Mouse (Mus musculus): ENCODE measurements around the gene Dhrs11. TPM values are rescaled to one million over a fixed set of nuclear protein-coding genes. Genes with fewer than 3 reads are reported as not detected.
A peak's percentile ranks its signal among the peaks of the same experiment; 100 is the strongest.
"Not testable (repeated sequence)": the region's sequence is repeated elsewhere in the genome, so short reads cannot be mapped to it uniquely, and the experiment has no call there.

Dhrs11 gene
- polyA plus RNA-seq, 1 experiment from 2014 or later = 62.3 TPM

DNA sequence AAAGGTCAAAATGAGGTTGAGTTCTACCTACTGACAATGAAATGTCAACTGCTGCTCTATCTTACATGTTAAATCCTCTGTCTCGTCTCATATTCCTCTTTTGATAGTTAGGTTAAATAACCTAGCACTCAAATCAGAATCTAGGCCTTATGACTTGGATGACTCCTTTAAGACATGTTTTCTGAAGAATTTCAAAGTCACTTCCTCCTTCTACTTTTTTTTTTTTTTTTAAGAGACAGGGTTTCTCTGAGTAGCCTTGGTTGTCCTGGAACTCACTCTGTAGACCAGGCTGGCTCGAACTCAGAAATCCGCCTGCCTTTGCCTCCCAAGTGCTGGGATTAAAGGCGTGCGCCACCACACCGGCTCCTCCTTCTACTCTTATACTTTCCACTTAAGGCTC lies 26.5 kb upstream of the Dhrs11 start:
- Histone ChIP-seq H3K9ac (no peak overlapping the region), H3K9me3 (replicated peaks) (no peaks in the 10 kb centered on the region), H3K4me1 (replicated peaks) (no peaks in the 10 kb centered on the region), H3K36me3 (peaks cover 62% of the 10 kb centered on the region), H3K27ac (no peak overlapping the region), H3K4me3 (no peak overlapping the region), H3K4me2 (no peak overlapping the region), H3K27me3 (no peaks in the 10 kb centered on the region)
- WGBS = 90% methylated on average over 6 of the region's 6 CpGs
- ATAC-seq (replicated peaks; ENCODE audit: insufficient number of reproducible peaks, insufficient read depth, low FRiP score, low read depth) = no peak

DNA sequence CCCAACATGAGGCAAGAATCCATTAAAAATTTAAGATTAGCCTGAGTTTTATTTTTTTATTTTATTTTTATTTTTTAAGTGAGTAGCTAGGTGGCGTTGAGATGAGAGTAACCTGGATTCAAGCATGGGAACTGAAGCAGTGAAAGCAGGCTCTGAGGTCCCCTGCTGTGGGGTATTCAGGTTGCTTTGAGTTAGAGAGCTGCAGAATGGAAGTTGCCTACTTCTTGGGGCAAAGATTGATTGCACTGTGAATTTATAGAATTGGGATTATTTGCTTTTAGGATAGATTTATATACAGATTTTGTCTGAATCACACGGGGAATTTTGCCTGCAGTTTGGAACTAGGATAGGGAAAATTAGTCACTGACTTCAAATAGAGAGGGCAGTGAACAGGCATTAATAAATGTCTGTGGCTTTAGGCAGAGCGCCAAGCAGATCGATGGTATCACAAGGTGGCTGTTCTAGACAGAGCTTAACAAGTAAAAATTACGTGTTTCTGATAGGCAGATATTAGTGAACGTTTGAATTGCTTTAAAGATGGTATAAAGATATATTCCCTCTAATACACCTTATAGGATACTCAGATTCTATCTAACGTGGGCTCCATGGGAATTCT lies 18.8 kb upstream of the Dhrs11 start:
- H3K4me3 ChIP-seq = no peak overlapping the region
- H3K4me2 ChIP-seq = no peak overlapping the region
- ATAC-seq (replicated peaks; ENCODE audit: insufficient number of reproducible peaks, insufficient read depth, low FRiP score, low read depth) = no peak
- no peak overlapping the region for H3K9ac ChIP-seq
- H3K27ac ChIP-seq = no peak overlapping the region
- H3K36me3 ChIP-seq = peaks cover 74% of the 10 kb centered on the region
- H3K27me3 ChIP-seq = no peaks in the 10 kb centered on the region
- H3K9me3 ChIP-seq (replicated peaks) = no peaks in the 10 kb centered on the region
- H3K4me1 ChIP-seq (replicated peaks) = no peaks in the 10 kb centered on the region
- 82% methylated on average over 7 of the region's 7 CpGs for WGBS

DNA sequence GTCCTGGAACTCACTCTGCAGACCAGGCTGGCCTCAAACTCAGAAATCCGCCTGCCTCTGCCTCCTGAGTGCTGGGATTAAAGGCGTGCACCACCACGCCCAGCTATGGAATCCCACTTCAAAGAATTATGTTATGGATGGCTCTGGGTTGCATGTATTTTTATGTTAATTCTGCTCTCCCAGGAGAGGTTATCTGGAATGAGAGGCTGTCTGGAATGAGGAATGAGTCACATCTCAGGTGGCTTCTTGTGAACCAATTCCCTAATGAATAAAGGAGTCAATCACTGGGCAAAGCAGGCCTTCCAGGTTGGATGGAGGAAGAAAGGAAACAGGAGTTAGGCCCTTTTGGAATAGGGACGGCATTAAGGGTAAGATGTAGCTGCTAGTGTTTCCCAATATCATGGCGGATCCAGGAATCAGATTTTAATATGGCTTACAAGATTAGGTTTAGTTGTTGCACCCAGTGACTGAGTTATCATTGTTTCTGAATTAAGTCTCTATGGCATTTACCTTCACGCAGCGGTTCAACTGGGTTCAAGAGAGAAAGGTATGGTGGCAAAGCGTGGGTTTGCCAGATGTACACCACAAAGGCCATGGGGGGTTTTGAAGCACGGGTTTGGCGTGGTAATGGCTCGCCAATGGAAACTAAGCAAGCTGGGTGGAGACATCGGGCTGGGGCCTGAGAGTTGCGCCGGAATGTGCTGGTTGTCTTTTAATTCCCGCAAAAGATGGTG lies 18.1 kb upstream of the Dhrs11 start:
- H3K9ac ChIP-seq = no peak overlapping the region
- H3K9me3 ChIP-seq (replicated peaks) = no peaks in the 10 kb centered on the region
- no peak overlapping the region for H3K4me2 ChIP-seq
- H3K27me3 ChIP-seq = no peaks in the 10 kb centered on the region
- peaks cover 71% of the 10 kb centered on the region for H3K36me3 ChIP-seq
- whole genome bisulfite sequencing = 95% methylated on average over 15 of the region's 15 CpGs
- ATAC-seq (replicated peaks; ENCODE audit: insufficient number of reproducible peaks, insufficient read depth, low FRiP score, low read depth) = no peak
- H3K4me1 ChIP-seq (replicated peaks) = no peaks in the 10 kb centered on the region
- H3K4me3 ChIP-seq = no peak overlapping the region
- no peak overlapping the region for H3K27ac ChIP-seq

DNA sequence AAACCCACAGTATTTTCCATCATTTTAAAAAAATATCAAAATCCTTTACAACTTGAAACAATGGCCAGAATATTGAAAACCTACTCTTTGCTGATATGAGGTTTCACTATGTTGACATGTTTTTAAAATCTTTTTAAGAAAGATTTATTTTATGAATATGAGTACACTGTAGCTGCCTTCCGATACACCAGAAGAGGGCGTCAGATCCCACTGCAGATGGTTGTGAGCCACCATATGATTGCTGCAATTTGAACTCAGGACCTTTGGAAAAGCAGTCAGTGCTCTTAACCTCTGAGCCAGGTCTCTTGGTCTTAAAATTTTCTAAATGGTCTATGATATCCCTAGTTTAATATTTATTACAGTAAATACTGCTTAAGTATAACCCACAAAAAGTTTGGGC lies 10.5 kb upstream of the Dhrs11 start:
- no peaks in the 10 kb centered on the region for H3K4me1 ChIP-seq (replicated peaks)
- H3K9ac ChIP-seq = no peak overlapping the region
- H3K36me3 ChIP-seq = peaks cover 81% of the 10 kb centered on the region
- no peaks in the 10 kb centered on the region for H3K9me3 ChIP-seq (replicated peaks)
- H3K27me3 ChIP-seq = no peaks in the 10 kb centered on the region
- no peak overlapping the region for H3K4me2 ChIP-seq
- H3K27ac ChIP-seq = no peak overlapping the region
- no peak for ATAC-seq (replicated peaks; ENCODE audit: insufficient number of reproducible peaks, insufficient read depth, low FRiP score, low read depth)
- H3K4me3 ChIP-seq = no peak overlapping the region
- 92% methylated on average over 2 of the region's 2 CpGs for WGBS

- Histone ChIP-seq H3K27ac (peak overlapping the region; percentile 96), H3K36me3 (peaks cover 27% of the 10 kb centered on the region), H3K4me1 (replicated peaks) (peaks cover 30% of the 10 kb centered on the region), H3K4me3 (peak overlapping the region; percentile 92), H3K9ac (peak overlapping the region; percentile 88; the same call in 1 of the 2 replicates), H3K4me2 (peak overlapping the region; percentile 87)
- not testable (repeated sequence) for H3K27me3 ChIP-seq; H3K9me3 ChIP-seq (replicated peaks); ATAC-seq (replicated peaks; ENCODE audit: insufficient number of reproducible peaks, insufficient read depth, low FRiP score, low read depth)
- 67% methylated on average over 11 of the region's 11 CpGs for WGBS
Measured at GRCm38 (mm10) chr11:84829495-84829894, 701 bp upstream of the Dhrs11 start.

- H3K4me3 ChIP-seq = peak overlapping the region; percentile 92
- 35% methylated on average over 3 of the region's 3 CpGs for WGBS
- ATAC-seq (replicated peaks; ENCODE audit: insufficient number of reproducible peaks, insufficient read depth, low FRiP score, low read depth) = no peak
- peak overlapping the region; percentile 87 for H3K4me2 ChIP-seq
- no peaks in the 10 kb centered on the region for H3K9me3 ChIP-seq (replicated peaks)
- no peaks in the 10 kb centered on the region for H3K27me3 ChIP-seq
- peaks cover 17% of the 10 kb centered on the region for H3K36me3 ChIP-seq
- peak overlapping the region; percentile 96 for H3K27ac ChIP-seq
- peak overlapping the region; percentile 88 for H3K9ac ChIP-seq
- peaks cover 45% of the 10 kb centered on the region for H3K4me1 ChIP-seq (replicated peaks)
Measured at GRCm38 (mm10) chr11:84827901-84828503, 792 bp downstream of the Dhrs11 start.

DNA sequence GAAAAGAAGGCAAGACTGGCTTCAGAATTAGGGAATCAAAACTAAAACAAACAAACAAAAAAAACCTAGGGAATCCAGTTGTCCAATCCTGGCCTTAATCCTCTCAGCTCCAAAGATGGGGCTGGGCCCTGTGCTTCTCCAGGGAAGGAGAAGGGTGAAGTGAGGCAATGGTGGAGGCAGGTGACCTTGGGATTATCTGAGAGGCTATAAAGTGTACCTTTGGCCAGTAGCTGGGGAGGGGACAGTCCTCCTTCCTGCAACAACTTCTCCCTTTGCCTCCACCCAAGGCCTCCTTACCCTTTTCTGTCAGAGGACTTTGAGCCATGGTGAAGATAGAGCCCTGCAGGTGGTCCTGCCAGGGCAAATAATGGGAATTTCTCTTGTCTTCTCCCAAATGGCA lies 1.3 kb downstream of the Dhrs11 start:
- Histone ChIP-seq H3K9ac (peak overlapping the region; percentile 19; the same call in 1 of the 2 replicates), H3K27me3 (no peaks in the 10 kb centered on the region), H3K36me3 (peaks cover 17% of the 10 kb centered on the region), H3K9me3 (replicated peaks) (no peaks in the 10 kb centered on the region), H3K4me1 (replicated peaks) (peaks cover 50% of the 10 kb centered on the region), H3K4me2 (peak overlapping the region; percentile 87), H3K4me3 (peak overlapping the region; percentile 92), H3K27ac (peak overlapping the region; percentile 96)
- ATAC-seq (replicated peaks; ENCODE audit: insufficient number of reproducible peaks, insufficient read depth, low FRiP score, low read depth) = no peak

- Histone ChIP-seq H3K27ac (peak overlapping the region; percentile 96), H3K9ac (peak overlapping the region; percentile 48), H3K4me2 (peak overlapping the region; percentile 87), H3K27me3 (no peaks in the 10 kb centered on the region), H3K4me3 (peak overlapping the region; percentile 30), H3K9me3 (replicated peaks) (no peaks in the 10 kb centered on the region), H3K4me1 (replicated peaks) (peaks cover 61% of the 10 kb centered on the region), H3K36me3 (peaks cover 21% of the 10 kb centered on the region)
- ATAC-seq (replicated peaks; ENCODE audit: insufficient number of reproducible peaks, insufficient read depth, low FRiP score, low read depth) = peak; percentile 43; the same call in 1 of the 2 replicates
- 9% methylated on average over 3 of the region's 3 CpGs for WGBS
Measured at GRCm38 (mm10) chr11:84826185-84826584, 2.6 kb downstream of the Dhrs11 start.

DNA sequence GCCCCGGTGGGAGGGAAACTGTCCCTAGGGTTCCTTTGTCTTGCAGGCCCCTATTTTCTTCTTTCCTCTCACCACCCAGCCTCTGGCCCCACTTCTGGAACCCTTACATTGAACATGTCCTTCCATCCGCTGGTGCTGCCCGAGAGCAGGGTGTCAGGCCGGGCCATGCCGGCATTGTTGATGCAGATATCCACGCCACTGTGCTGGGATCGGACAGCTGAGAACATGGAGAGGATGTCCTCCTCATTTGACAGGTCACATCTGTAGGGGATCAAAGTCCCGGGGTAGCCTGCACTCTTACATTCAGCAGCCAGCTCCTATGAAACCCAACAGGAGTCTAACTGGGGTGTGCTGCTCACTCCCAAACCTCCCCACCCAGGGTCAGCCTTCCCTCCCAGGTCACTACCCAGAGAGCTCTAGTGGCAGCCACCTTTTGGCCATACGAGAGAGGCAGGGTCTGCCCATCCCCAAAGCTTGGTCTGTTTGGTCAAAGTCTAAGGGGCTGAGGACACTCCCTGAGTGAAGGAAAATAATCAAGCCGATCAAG lies 3.5 kb downstream of the Dhrs11 start:
- H3K27me3 ChIP-seq = no peaks in the 10 kb centered on the region
- no peak for ATAC-seq (replicated peaks; ENCODE audit: insufficient number of reproducible peaks, insufficient read depth, low FRiP score, low read depth)
- peaks cover 17% of the 10 kb centered on the region for H3K36me3 ChIP-seq
- H3K27ac ChIP-seq = peak overlapping the region; percentile 96
- 78% methylated on average over 10 of the region's 10 CpGs for whole genome bisulfite sequencing
- no peaks in the 10 kb centered on the region for H3K9me3 ChIP-seq (replicated peaks)
- peak overlapping the region; percentile 30 for H3K4me3 ChIP-seq
- H3K4me1 ChIP-seq (replicated peaks) = peaks cover 62% of the 10 kb centered on the region
- H3K4me2 ChIP-seq = peak overlapping the region; percentile 87
- H3K9ac ChIP-seq = peak overlapping the region; percentile 48

GRCm38 (mm10) chr11:84823484-84823897 lies 5.3 kb downstream of the Dhrs11 start:
- no peaks in the 10 kb centered on the region for H3K27me3 ChIP-seq
- H3K4me1 ChIP-seq (replicated peaks) = peaks cover 70% of the 10 kb centered on the region
- peak overlapping the region; percentile 12 for H3K4me3 ChIP-seq
- peak overlapping the region; percentile 82 for H3K27ac ChIP-seq
- 0 out of 2 replicates have a peak overlapping the region, but pooled peaks have one; percentile 28 for H3K9ac ChIP-seq
- peaks cover 14% of the 10 kb centered on the region for H3K36me3 ChIP-seq
- 13% methylated on average over 10 of the region's 10 CpGs for WGBS
- peak overlapping the region; percentile 54 for H3K4me2 ChIP-seq
- ATAC-seq (replicated peaks; ENCODE audit: insufficient number of reproducible peaks, insufficient read depth, low FRiP score, low read depth) = peak; percentile 67
- H3K9me3 ChIP-seq (replicated peaks) = no peaks in the 10 kb centered on the region

GRCm38 (mm10) chr11:84822487-84822886 lies 6.3 kb downstream of the Dhrs11 start:
- Histone ChIP-seq H3K4me1 (replicated peaks) (peaks cover 71% of the 10 kb centered on the region), H3K9ac (0 out of 2 replicates have a peak overlapping the region, but pooled peaks have one; percentile 28), H3K4me3 (no peak overlapping the region; the same call in 1 of the 2 replicates), H3K27me3 (no peaks in the 10 kb centered on the region), H3K27ac (peak overlapping the region; percentile 82), H3K36me3 (peaks cover 14% of the 10 kb centered on the region), H3K9me3 (replicated peaks) (no peaks in the 10 kb centered on the region), H3K4me2 (peak overlapping the region; percentile 54)
- no peak for ATAC-seq (replicated peaks; ENCODE audit: insufficient number of reproducible peaks, insufficient read depth, low FRiP score, low read depth)
- WGBS = 50% methylated on average over 5 of the region's 5 CpGs
